Mouse (Mus musculus): Measurements from ENCODE around the gene Ocel1. TPM values are rescaled to one million over a fixed set of nuclear protein-coding genes. Genes with fewer than 3 reads are reported as not detected.

Gene Ocel1
- total RNA-seq, 2 experiments from 2014 or later, result 14.4 to 18.6 TPM

GRCm38 (mm10) chr8:71379008-71379407, 7.9 kb downstream of the Ocel1 start:
- no peak for DNase-seq (ENCODE audit: low spot score in 2 of 2)

- no peak for DNase-seq (ENCODE audit: low spot score in 2 of 2)
These were observed 8.5 kb downstream of the Ocel1 start for GRCm38 (mm10) chr8:71379512-71380075.

- peak in 1 of 2 experiments; percentile 31 for DNase-seq (ENCODE audit: low spot score in 2 of 2)
These were observed 9.4 kb downstream of the Ocel1 start for GRCm38 (mm10) chr8:71380178-71381171.

GRCm38 (mm10) chr8:71381421-71381970, 10.4 kb downstream of the Ocel1 start, which contains the start of gene Nr2f6:
Gene Nr2f6 (minus strand): TSS chr8:71381960.
- DNase-seq (ENCODE audit: low spot score in 2 of 2), result peak; percentile 70 to 73

GRCm38 (mm10) chr8:71381971-71382961, 11.2 kb downstream of the Ocel1 start:
- DNase-seq (ENCODE audit: low spot score in 2 of 2), result peak; percentile 84 to 87

GRCm38 (mm10) chr8:71383396-71383795, 12.3 kb downstream of the Ocel1 start:
- no peak for DNase-seq (ENCODE audit: low spot score in 2 of 2)

GRCm38 (mm10) chr8:71383860-71384259, 12.8 kb downstream of the Ocel1 start:
- no peak for DNase-seq (ENCODE audit: low spot score in 2 of 2)

GRCm38 (mm10) chr8:71385212-71385835, 14.2 kb downstream of the Ocel1 start:
- DNase-seq (ENCODE audit: low spot score in 2 of 2), result no peak

- no peak for DNase-seq (ENCODE audit: low spot score in 2 of 2)
These were observed 17.2 kb downstream of the Ocel1 start for GRCm38 (mm10) chr8:71388267-71388666.

- peak in 1 of 2 experiments; percentile 7 for DNase-seq (ENCODE audit: low spot score in 2 of 2)
These were observed 20.6 kb downstream of the Ocel1 start for GRCm38 (mm10) chr8:71391696-71392095.

- DNase-seq (ENCODE audit: low spot score in 2 of 2), result peak in 1 of 2 experiments; percentile 6
These were observed 21.3 kb downstream of the Ocel1 start for GRCm38 (mm10) chr8:71392391-71392790.

- DNase-seq (ENCODE audit: low spot score in 2 of 2), result peak in 1 of 2 experiments; percentile 24
These were observed 21.8 kb downstream of the Ocel1 start for GRCm38 (mm10) chr8:71392871-71393270.

- DNase-seq (ENCODE audit: low spot score in 2 of 2), result peak in 1 of 2 experiments; percentile 18
These were observed 23.4 kb downstream of the Ocel1 start for GRCm38 (mm10) chr8:71394481-71394880.

- DNase-seq (ENCODE audit: low spot score in 2 of 2), result no peak
These were observed 24.0 kb downstream of the Ocel1 start for GRCm38 (mm10) chr8:71395071-71395470.

GRCm38 (mm10) chr8:71395629-71396028, 24.5 kb downstream of the Ocel1 start, which contains the start of gene Ushbp1:
Gene Ushbp1 (minus strand): TSS chr8:71395802.
- peak in 1 of 2 experiments; percentile 37 for DNase-seq (ENCODE audit: low spot score in 2 of 2)

GRCm38 (mm10) chr8:71396639-71397305, 25.7 kb downstream of the Ocel1 start, which contains the start of gene Babam1:
Gene Babam1 (plus strand): TSS chr8:71396861.
- DNase-seq (ENCODE audit: low spot score in 2 of 2), result peak; percentile 79 to 82

- peak in 1 of 2 experiments; percentile 31 for DNase-seq (ENCODE audit: low spot score in 2 of 2)
These were observed 26.6 kb downstream of the Ocel1 start for GRCm38 (mm10) chr8:71397701-71398100.

- no peak for DNase-seq (ENCODE audit: low spot score in 2 of 2)
These were observed 29.7 kb downstream of the Ocel1 start for GRCm38 (mm10) chr8:71400826-71401225.

GRCm38 (mm10) chr8:71401454-71401853, 30.4 kb downstream of the Ocel1 start:
- DNase-seq (ENCODE audit: low spot score in 2 of 2), result no peak
